Mouse (Mus musculus) testis, adult 2 months (tissue): ENCODE measurements around the gene Abr. TPM values are rescaled to one million over a fixed set of nuclear protein-coding genes. Genes with fewer than 3 reads are reported as not detected.

Experiments
- H3K27ac ChIP-seq: fragments of 200-500 bp; 2 replicates; pipeline ENCODE4 v1.5.1; 2012; ENCODE audit warnings: low read depth, low read length; ENCODE audit not compliant: control insufficient read depth, insufficient read depth
- H3K27me3 ChIP-seq: fragments of 200-500 bp; 2 replicates; pipeline ENCODE4 v1.6.1; 2012; ENCODE audit warnings: mild to moderate bottlenecking, low read length, moderate library complexity; ENCODE audit not compliant: control insufficient read depth, insufficient read depth
- H3K36me3 ChIP-seq: fragments of 200-500 bp; 2 replicates; pipeline ENCODE4 v1.6.1; 2012; ENCODE audit warnings: mild to moderate bottlenecking, low read length; ENCODE audit not compliant: control insufficient read depth, insufficient read depth
- H3K4me1 ChIP-seq: fragments of 200-500 bp; 2 replicates; pipeline ENCODE4 v1.6.1; 2012; ENCODE audit warnings: low read length; ENCODE audit not compliant: control insufficient read depth, insufficient read depth
- H3K4me3 ChIP-seq: fragments of 200-500 bp; 2 replicates; pipeline ENCODE4 v1.5.1; 2012; ENCODE audit warnings: low read depth, mild to moderate bottlenecking, low read length, moderate library complexity, mixed read lengths; ENCODE audit not compliant: control insufficient read depth
- CTCF ChIP-seq: fragments of 200-500 bp; IDR thresholded peaks from 2 replicates; pipeline ENCODE4 v1.5.1; 2012; ENCODE audit warnings: low read depth, mild to moderate bottlenecking, inconsistent platforms, low read length, moderate library complexity; ENCODE audit not compliant: control insufficient read depth, insufficient read depth, insufficient replicate concordance
- POLR2A ChIP-seq: fragments of 200-500 bp; IDR thresholded peaks from 2 replicates; pipeline ENCODE4 v1.6.1; 2012; ENCODE audit warnings: low read depth, mild to moderate bottlenecking, inconsistent platforms, low read length, moderate library complexity; ENCODE audit not compliant: control insufficient read depth
- polyA plus RNA-seq: library from polyadenylated mRNA; depleted of rRNA; stranded (reverse); fragments of >200 nt; gene quantifications from 2 replicates; pipeline ENCODE4 v1.2.3, GENCODE M21; 2012; rRNA removed

Abr gene
- 6.6 and 7.9 TPM in 2 replicates for polyA plus RNA-seq

GRCm38 (mm10) chr11:76622152-76622565 lies at the start of gene Abr:
Gene Abr, minus strand, starts transcription at chr11:76622314.
- Histone ChIP-seq H3K27ac (no peak within 1 kb of the TSS), H3K4me1 (peaks cover 18% of the 10 kb centered on the region), H3K27me3 (no peaks in the 10 kb centered on the region), H3K36me3 (no peaks in the 10 kb centered on the region), H3K4me3 (peak within 1 kb of the TSS; percentile 73)
- TF ChIP-seq CTCF: no peak
- no peak for TF ChIP-seq POLR2A

GRCm38 (mm10) chr11:76667807-76668206 lies 45.7 kb upstream of the Abr start:
- peaks cover 5% of the 10 kb centered on the region for H3K27me3 ChIP-seq
- no peak overlapping the region for H3K27ac ChIP-seq
- H3K36me3 ChIP-seq: no peaks in the 10 kb centered on the region
- H3K4me3 ChIP-seq: no peak overlapping the region
- peaks cover 6% of the 10 kb centered on the region for H3K4me1 ChIP-seq
- no peak for TF ChIP-seq POLR2A
- TF ChIP-seq CTCF: no peak

GRCm38 (mm10) chr11:76666002-76666649 lies 44.0 kb upstream of the Abr start:
- H3K27me3 ChIP-seq: peaks cover 5% of the 10 kb centered on the region
- TF ChIP-seq POLR2A: no peak
- no peak overlapping the region for H3K27ac ChIP-seq
- H3K36me3 ChIP-seq: no peaks in the 10 kb centered on the region
- H3K4me3 ChIP-seq: peak overlapping the region; percentile 78
- peaks cover 3% of the 10 kb centered on the region; the same call in 1 of the 2 replicates for H3K4me1 ChIP-seq

- TF ChIP-seq POLR2A (no peak), CTCF (no peak)
- no peaks in the 10 kb centered on the region for H3K36me3 ChIP-seq
- H3K27ac ChIP-seq: no peak overlapping the region
- H3K4me1 ChIP-seq: peaks cover 3% of the 10 kb centered on the region; the same call in 1 of the 2 replicates
- H3K4me3 ChIP-seq: peak overlapping the region; percentile 34
- H3K27me3 ChIP-seq: peaks cover 5% of the 10 kb centered on the region
Measured at GRCm38 (mm10) chr11:76661790-76662468, 39.8 kb upstream of the Abr start.

GRCm38 (mm10) chr11:76659138-76659930 lies 37.2 kb upstream of the Abr start:
- Histone ChIP-seq H3K4me1 (no peaks in the 10 kb centered on the region), H3K27ac (no peak overlapping the region), H3K36me3 (no peaks in the 10 kb centered on the region), H3K4me3 (no peak overlapping the region), H3K27me3 (no peaks in the 10 kb centered on the region)
- TF ChIP-seq POLR2A (no peak), CTCF (no peak)

- TF ChIP-seq CTCF (no peak), POLR2A (no peak)
- no peaks in the 10 kb centered on the region for H3K27me3 ChIP-seq
Measured at GRCm38 (mm10) chr11:76657450-76657970, 35.4 kb upstream of the Abr start.

GRCm38 (mm10) chr11:76655106-76655505 lies 33.0 kb upstream of the Abr start:
- TF ChIP-seq CTCF (no peak), POLR2A (no peak)
- Histone ChIP-seq H3K27ac (no peak overlapping the region), H3K4me3 (no peak overlapping the region), H3K27me3 (no peaks in the 10 kb centered on the region), H3K4me1 (no peaks in the 10 kb centered on the region; the same call in 1 of the 2 replicates), H3K36me3 (no peaks in the 10 kb centered on the region)

More at GRCm38 (mm10) chr11:76657450-76657970, 35.4 kb upstream of the Abr start:
- no peaks in the 10 kb centered on the region for H3K4me1 ChIP-seq
- H3K36me3 ChIP-seq: no peaks in the 10 kb centered on the region
- no peak overlapping the region for H3K27ac ChIP-seq
- no peak overlapping the region for H3K4me3 ChIP-seq
